Comparison of ENCODE assay signal across 8 mouse cellular contexts in the genomic region with DNA sequence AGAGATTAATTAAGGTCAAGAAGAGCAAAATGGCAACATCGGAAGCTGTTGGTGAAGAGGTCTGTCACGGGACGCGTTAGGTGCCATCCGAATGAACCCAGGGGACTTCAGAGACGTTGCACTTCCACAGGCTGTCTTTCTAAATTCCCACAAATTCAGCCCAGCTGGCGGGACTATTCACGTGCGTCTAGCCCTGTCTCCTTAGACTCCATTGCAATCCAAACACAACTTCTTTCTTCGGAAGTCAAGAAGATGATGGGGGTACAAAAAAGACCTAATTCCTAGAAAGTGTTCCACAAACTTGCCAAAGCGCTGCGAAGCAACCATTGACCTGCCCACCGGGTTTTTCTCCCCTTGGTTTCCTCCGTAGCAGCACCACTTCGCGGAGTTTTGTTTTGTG. TPM values are rescaled to one million over a fixed set of nuclear protein-coding genes. Genes with fewer than 3 reads are reported as not detected.
A peak's percentile ranks its signal among the peaks of the same experiment; 100 is the strongest.
DNase-seq lines count a peak whose midpoint lies in the region; ATAC-seq and TF ChIP-seq lines count a peak whose summit lies in the region.

No protein-coding gene starts in this region.

- TF ChIP-seq CTCF in gastrocnemius, adult 2 months (IDR thresholded peaks at IDR 0.05) = no peak
- no peak for TF ChIP-seq CTCF in C2C12 (IDR thresholded peaks at IDR 0.05; ENCODE audit: control insufficient read depth, insufficient read depth, insufficient read length)
- no peak for TF ChIP-seq CTCF in liver, postnatal 0 days (IDR thresholded peaks at IDR 0.05; ENCODE audit: low read depth)

- 1% methylated on average over 16 of the region's 16 CpGs for WGBS in forebrain, embryonic 16.5 days
- 1% methylated on average over 16 of the region's 16 CpGs for WGBS in liver, postnatal 0 days (ENCODE audit: insufficient replicate concordance)

- H3K27me3 ChIP-seq in C2C12 (ENCODE audit: control insufficient read depth, insufficient read depth, insufficient read length) = no peaks in the 10 kb centered on the region
- no peaks in the 10 kb centered on the region for H3K27me3 ChIP-seq in forebrain, embryonic 16.5 days (replicated peaks; ENCODE audit: control insufficient read depth, insufficient read depth, low read length)
- H3K27me3 ChIP-seq in liver, postnatal 0 days (ENCODE audit: insufficient read depth, low read length) = peaks cover 24% of the 10 kb centered on the region

- H3K36me3 ChIP-seq in C2C12 (ENCODE audit: control insufficient read depth, insufficient read depth) = no peaks in the 10 kb centered on the region
- no peaks in the 10 kb centered on the region for H3K36me3 ChIP-seq in forebrain, embryonic 16.5 days (ENCODE audit: control insufficient read depth, insufficient read depth)
- H3K36me3 ChIP-seq in liver, postnatal 0 days (replicated peaks; ENCODE audit: insufficient read depth, low read length) = no peaks in the 10 kb centered on the region

- peak overlapping the region; percentile 70 for H3K9ac ChIP-seq in forebrain, embryonic 16.5 days (replicated peaks; ENCODE audit: low read depth, low read length)
- no peak overlapping the region for H3K9ac ChIP-seq in liver, postnatal 0 days (replicated peaks)

- no peaks in the 10 kb centered on the region for H3K79me3 ChIP-seq in C2C12 (ENCODE audit: low read depth)

- no peak overlapping the region for H3K27ac ChIP-seq in gastrocnemius, adult 2 months
- H3K27ac ChIP-seq in forebrain, embryonic 16.5 days (ENCODE audit: low read length) = peak overlapping the region; percentile 85
- H3K27ac ChIP-seq in liver, postnatal 0 days (ENCODE audit: low read depth) = no peak overlapping the region

- no peak for TF ChIP-seq EP300 in liver, postnatal 0 days (IDR thresholded peaks at IDR 0.05; ENCODE audit: low read depth)

- no peaks in the 10 kb centered on the region for H3K9me3 ChIP-seq in forebrain, embryonic 16.5 days (ENCODE audit: control insufficient read depth, low read length)
- no peaks in the 10 kb centered on the region for H3K9me3 ChIP-seq in liver, postnatal 0 days (ENCODE audit: low read length)

- H3K79me2 ChIP-seq in C2C12 (ENCODE audit: control insufficient read depth, insufficient read depth) = no peaks in the 10 kb centered on the region

- H3K4me2 ChIP-seq in forebrain, embryonic 16.5 days (ENCODE audit: low read length) = peak overlapping the region; percentile 93
- peak overlapping the region; percentile 58 for H3K4me2 ChIP-seq in liver, postnatal 0 days (ENCODE audit: low read depth, low read length)

- peak overlapping the region; percentile 67 for H3K4me3 ChIP-seq in gastrocnemius, adult 2 months
- H3K4me3 ChIP-seq in C2C12 (ENCODE audit: insufficient read depth, poor library complexity, severe bottlenecking) = no peak overlapping the region
- H3K4me3 ChIP-seq in forebrain, embryonic 16.5 days (replicated peaks; ENCODE audit: low read length) = peak overlapping the region; percentile 59
- peak overlapping the region; percentile 47 for H3K4me3 ChIP-seq in liver, postnatal 0 days (ENCODE audit: low read depth, low read length)

- H3ac ChIP-seq in C2C12 (ENCODE audit: control insufficient read depth, insufficient read length, low read depth) = peak overlapping the region; percentile 50

- no peak for ATAC-seq in forebrain, embryonic 16.5 days
- ATAC-seq in liver, postnatal 0 days = no peak

- H3K4me1 ChIP-seq in forebrain, embryonic 16.5 days (replicated peaks; ENCODE audit: control insufficient read depth, insufficient read depth, low read length) = peaks cover 4% of the 10 kb centered on the region
- peaks cover 9% of the 10 kb centered on the region; the same call in 1 of the 2 replicates for H3K4me1 ChIP-seq in liver, postnatal 0 days (ENCODE audit: insufficient read depth)

- DNase-seq in gastrocnemius, adult 2 months = no peak
- DNase-seq in gastrocnemius, adult 18-20 months (ENCODE audit: low spot score) = no peak
- DNase-seq in liver, postnatal 0 days = no peak
- DNase-seq in frontal cortex, adult 2 months (ENCODE audit: extremely low spot score in 1 of 2, low spot score in 1 of 2) = no peak
- DNase-seq in ovary, adult 18-20 months (ENCODE audit: low spot score) = no peak
- DNase-seq in layer of hippocampus, adult 9-10 months (ENCODE audit: low spot score) = no peak

- intact Hi-C loops in gastrocnemius, adult 2 months (cut with DNase I) = loop anchor here (5.0 kb wide), 1 partner anchor 1314 kb away; no protein-coding TSS in a partner anchor

TF ChIP-seq in C2C12, 6 proteins besides CTCF, POLR2A, EP300 and RAD21:
- TF ChIP-seq MAX (IDR thresholded peaks at IDR 0.05) (no peak), CEBPB (IDR thresholded peaks at IDR 0.05; ENCODE audit: low read depth) (no peak), MYOD1 (IDR thresholded peaks at IDR 0.05; ENCODE audit: control insufficient read depth, insufficient read length, low read depth) (no peak), FOSL1 (IDR thresholded peaks at IDR 0.05; ENCODE audit: insufficient read depth, low read length, poor library complexity, severe bottlenecking) (no peak), MYOG (IDR thresholded peaks at IDR 0.05; ENCODE audit: control insufficient read depth, extremely low read depth, insufficient read length) (no peak), USF1 (IDR thresholded peaks at IDR 0.05; ENCODE audit: low read depth) (no peak)

RNA-seq across cellular contexts. Expression of a gene that starts 0.6 kb away (rescaled TPM):
- 1 to 10 TPM in 1 of 2 experiments, under 1 TPM in 1; 0.23 to 1.0 TPM for total RNA-seq in gastrocnemius, adult 2 months (2021)
- under 1 TPM; 0.21 to 0.85 TPM for total RNA-seq in gastrocnemius, adult 18-20 months (2021)
- 4.2 TPM for polyA plus RNA-seq in C2C12 (2012; fragmentation: generic; extraction: Trizol)
- 123 and 132 TPM in 2 replicates for polyA plus RNA-seq in forebrain, embryonic 16.5 days (2015; fragmentation: Nextera tagmentation; extraction: Ambion mirVana)
- polyA plus RNA-seq in liver, postnatal 0 days (2015; fragmentation: Nextera tagmentation; extraction: Ambion mirVana) = 1.1 and 1.6 TPM in 2 replicates
- polyA plus RNA-seq in frontal cortex, adult 2 months (2012; rRNA removed) = 64.3 and 71.3 TPM in 2 replicates

Comparison
In these comparisons a context has a peak if more than half of its experiments do, and no peak if none do; other contexts are left out.
1. RNA of a gene that starts 0.6 kb away (polyA plus RNA-seq): 123 to 132 TPM in forebrain, embryonic 16.5 days and 64.3 to 71.3 TPM in frontal cortex, adult 2 months; 4.2 TPM in C2C12 (single experiment) and 1.1 to 1.6 TPM in liver, postnatal 0 days; every median in the first group is over 10 times any median in the second.